Mouse (Mus musculus) kidney, embryonic 14.5 days (tissue): ENCODE measurements around the gene Dnmt1. TPM values are rescaled to one million over a fixed set of nuclear protein-coding genes. Genes with fewer than 3 reads are reported as not detected.
"Not testable (repeated sequence)": the region's sequence is repeated elsewhere in the genome, so short reads cannot be mapped to it uniquely, and the experiment has no call there.

Source experiments
- ATAC-seq: fragments of 200-750 bp; cut with Nextera tagmentation; 2 replicates; pipeline ENCODE4 v1.8.0; 2017; ENCODE audit warnings: moderate number of reproducible peaks, mild to moderate bottlenecking, moderate TSS enrichment, moderate library complexity; ENCODE audit not compliant: low FRiP score, low TSS enrichment
- H3K27ac ChIP-seq: fragments of 300-500 bp; sonication (generic); 2 replicates; pipeline ENCODE4 v1.5.1; 2014; ENCODE audit warnings: low read depth, mild to moderate bottlenecking, low read length, moderate library complexity, mixed read lengths
- H3K27me3 ChIP-seq: fragments of 300-500 bp; sonication (generic); 2 replicates; pipeline ENCODE4 v1.6.1; 2014; ENCODE audit warnings: mild to moderate bottlenecking, low read length; ENCODE audit not compliant: control insufficient read depth, insufficient read depth
- H3K36me3 ChIP-seq: fragments of 300-500 bp; sonication (generic); 2 replicates; pipeline ENCODE4 v1.6.1; 2014; ENCODE audit warnings: low read length, mixed read lengths; ENCODE audit not compliant: control insufficient read depth, insufficient read depth
- H3K4me1 ChIP-seq: fragments of 300-500 bp; sonication (generic); 2 replicates; pipeline ENCODE4 v1.6.1; 2014; ENCODE audit warnings: low read length, mixed read lengths; ENCODE audit not compliant: control insufficient read depth, insufficient read depth
- H3K4me2 ChIP-seq: fragments of 300-500 bp; sonication (generic); replicated peaks from 2 replicates; pipeline ENCODE4 v1.6.1; 2014; ENCODE audit warnings: low read depth, mild to moderate bottlenecking, low read length
- H3K4me3 ChIP-seq: fragments of 300-500 bp; sonication (generic); 2 replicates; pipeline ENCODE4 v1.5.1; 2014; ENCODE audit warnings: mild to moderate bottlenecking, low read length
- H3K9ac ChIP-seq: fragments of 300-500 bp; sonication (generic); 2 replicates; pipeline ENCODE4 v1.6.1; 2014; ENCODE audit warnings: low read depth, mild to moderate bottlenecking, low read length, moderate library complexity
- H3K9me3 ChIP-seq: fragments of 300-500 bp; sonication (generic); 2 replicates; pipeline ENCODE4 v1.6.1; 2016; ENCODE audit warnings: low read length; ENCODE audit not compliant: control insufficient read depth
- WGBS: fragments of 180-500 bp; shearing (Covaris S2); extraction: QIAGEN DNeasy Blood & Tissue Kit; methylation state at CpG from one replicate; pipeline ENCODE4 v1.1.7; 2014; 5-methylcytosine and 5-hydroxymethylcytosine counted together
- polyA plus RNA-seq: library from polyadenylated mRNA; unstranded; fragments of >200 nt; fragmentation: Nextera tagmentation; extraction: Ambion mirVana; gene quantifications from 2 replicates; pipeline ENCODE4 v1.2.1, GENCODE M21; 2014

The Dnmt1 gene
- 71.8 and 87.1 TPM in 2 replicates for polyA plus RNA-seq

DNA sequence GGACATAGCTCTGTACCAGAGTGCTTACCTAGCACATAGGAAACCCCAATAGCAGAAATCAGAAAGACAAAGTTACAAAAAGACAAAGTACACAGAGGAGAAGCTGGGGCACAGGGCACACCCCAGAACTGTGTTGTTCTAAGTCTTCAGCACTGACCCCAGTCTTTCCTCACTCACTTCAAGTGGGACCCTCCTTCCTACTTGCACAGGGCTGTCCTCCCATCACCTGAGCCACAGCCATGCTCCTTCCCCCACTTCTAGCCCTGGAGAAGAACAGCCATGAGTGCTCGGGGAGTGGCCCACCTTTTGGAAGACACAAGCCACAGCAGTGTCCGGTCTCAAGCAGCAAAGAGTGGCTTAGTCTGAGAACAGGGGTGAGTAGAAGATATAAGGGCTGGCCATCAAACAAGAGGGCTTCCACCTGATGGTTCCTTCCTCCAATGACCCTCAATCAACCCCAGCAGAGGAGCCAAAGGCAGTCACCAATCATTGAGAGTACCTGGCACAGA lies at the start of gene Dnmt1:
Gene Dnmt1 (minus strand): TSS at position 459 of the 509 bp plus-strand sequence.
- no peak within 1 kb of the TSS for H3K4me2 ChIP-seq

DNA sequence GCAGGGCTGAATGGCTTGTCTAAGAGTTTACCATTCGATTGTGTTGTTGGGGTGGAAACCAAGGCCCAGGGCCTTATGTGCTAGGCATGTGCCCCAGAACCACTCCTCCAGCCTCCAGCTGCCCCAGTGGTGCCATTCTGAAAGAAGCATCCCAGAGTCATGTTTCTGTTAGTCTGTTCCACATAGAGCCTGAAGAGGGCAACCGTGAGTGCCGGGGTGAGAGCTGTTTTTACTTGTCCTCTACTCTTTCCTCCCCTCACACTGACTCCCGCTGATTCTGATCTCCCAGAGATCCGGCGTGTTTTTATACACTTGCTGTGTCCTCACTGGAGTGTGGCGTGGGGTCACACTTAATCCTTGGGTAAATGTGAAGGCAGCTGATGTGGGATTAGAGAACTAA lies 48.3 kb upstream of the Dnmt1 start:
- no peaks in the 10 kb centered on the region for H3K4me1 ChIP-seq
- WGBS, result 81% methylated on average over 7 of the region's 7 CpGs
- H3K9me3 ChIP-seq, result no peaks in the 10 kb centered on the region
- H3K4me2 ChIP-seq, result no peak overlapping the region
- no peak for ATAC-seq
- no peak overlapping the region for H3K4me3 ChIP-seq
- no peak overlapping the region for H3K9ac ChIP-seq
- no peak overlapping the region for H3K27ac ChIP-seq
- H3K27me3 ChIP-seq, result no peaks in the 10 kb centered on the region
- H3K36me3 ChIP-seq, result peaks cover 37% of the 10 kb centered on the region

More for the DNA sequence above, at the start of gene Dnmt1:
- 90% methylated on average over 2 of the region's 2 CpGs for WGBS
- ATAC-seq, result no peak
- Histone ChIP-seq H3K4me3 (no peak within 1 kb of the TSS), H3K27me3 (no peaks in the 10 kb centered on the region), H3K9ac (no peak within 1 kb of the TSS), H3K4me1 (no peaks in the 10 kb centered on the region), H3K36me3 (no peaks in the 10 kb centered on the region; the same call in 1 of the 2 replicates), H3K27ac (no peak within 1 kb of the TSS), H3K9me3 (no peaks in the 10 kb centered on the region)

DNA sequence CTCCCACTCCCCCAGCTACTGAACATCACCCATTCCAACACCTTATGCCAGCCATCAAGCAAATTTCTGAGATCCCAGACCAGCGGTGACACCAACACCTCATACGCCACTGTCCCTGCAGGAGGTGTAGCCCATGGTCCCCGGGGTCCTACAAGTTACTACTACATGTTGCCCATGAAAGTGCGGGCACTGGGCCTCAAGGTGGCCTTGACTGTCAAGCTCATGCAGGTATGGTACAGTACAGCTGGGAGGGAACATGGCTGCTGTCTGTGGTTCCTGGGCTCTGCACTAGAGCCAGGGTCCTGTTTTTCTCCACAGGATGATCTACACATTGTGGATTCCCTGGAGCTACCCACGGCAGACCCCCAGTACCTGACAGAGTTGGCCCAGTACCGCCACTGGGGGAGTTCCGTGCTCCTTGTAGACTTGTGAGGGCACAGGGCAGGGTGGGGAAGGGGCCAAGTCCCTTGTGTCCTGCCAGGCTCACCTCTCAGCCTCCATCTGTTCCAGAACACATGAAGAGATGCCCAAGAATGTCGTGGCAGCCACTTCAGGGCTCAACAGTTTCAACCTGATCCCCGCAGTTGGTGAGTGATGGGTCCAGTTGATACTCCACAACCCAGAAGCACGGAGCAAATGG lies 47.7 kb upstream of the Dnmt1 start:
- no peak overlapping the region for H3K9ac ChIP-seq
- H3K9me3 ChIP-seq, result no peaks in the 10 kb centered on the region
- WGBS, result 92% methylated on average over 10 of the region's 10 CpGs
- no peak for ATAC-seq
- H3K36me3 ChIP-seq, result peaks cover 37% of the 10 kb centered on the region
- H3K4me1 ChIP-seq, result no peaks in the 10 kb centered on the region
- no peaks in the 10 kb centered on the region for H3K27me3 ChIP-seq
- H3K27ac ChIP-seq, result no peak overlapping the region
- no peak overlapping the region for H3K4me3 ChIP-seq
- no peak overlapping the region for H3K4me2 ChIP-seq

DNA sequence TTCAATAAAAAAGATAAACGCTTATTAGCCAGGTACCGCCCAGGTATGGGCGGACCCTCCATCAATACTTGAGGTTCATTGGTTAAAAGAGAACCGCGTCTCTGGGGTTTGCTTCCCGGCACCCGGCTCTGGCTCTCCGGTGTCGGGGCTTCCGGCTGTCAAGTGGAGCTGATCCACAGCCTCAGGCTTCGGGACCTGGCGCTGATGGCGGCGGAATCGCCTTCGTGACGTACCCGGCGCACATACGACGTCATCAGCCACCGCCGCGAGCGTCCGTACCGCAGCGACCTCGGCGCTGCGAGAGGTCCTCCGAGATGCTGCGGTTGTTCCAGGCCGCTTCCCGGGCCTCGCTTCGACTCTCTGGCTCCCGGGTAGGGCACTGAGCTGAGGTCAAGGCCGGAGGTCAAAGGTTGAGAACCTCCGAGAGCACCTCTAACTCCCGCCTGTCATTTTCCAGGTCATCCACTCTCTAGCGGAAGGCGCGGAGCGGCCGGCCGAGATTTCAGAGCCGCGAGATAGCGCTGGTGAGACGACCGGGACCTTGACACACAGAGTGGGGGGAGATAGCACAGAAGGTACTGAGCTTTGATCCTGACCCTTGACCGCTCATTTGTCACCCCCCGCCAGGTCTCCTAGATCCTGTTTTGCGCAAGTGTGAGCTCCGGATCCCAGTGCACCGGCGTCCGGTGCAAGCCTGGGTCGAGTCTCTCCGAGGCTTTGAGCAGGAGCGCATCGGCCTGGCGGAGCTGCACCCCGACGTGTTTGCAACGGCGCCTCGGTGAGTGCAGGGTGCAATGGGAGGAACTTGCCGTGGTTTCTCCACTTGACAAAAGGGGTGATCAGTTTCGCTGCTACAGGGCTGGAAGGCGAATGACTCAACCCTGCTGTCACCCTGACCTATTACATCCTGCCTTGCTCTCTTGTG lies 43.2 kb upstream of the Dnmt1 start, which contains the start of gene Mrpl4:
Gene Mrpl4 (plus strand): TSS at position 112 of the 925 bp plus-strand sequence.
- Histone ChIP-seq H3K27me3 (no peaks in the 10 kb centered on the region), H3K4me3 (peak within 1 kb of the TSS; percentile 86), H3K9ac (peak within 1 kb of the TSS; percentile 80), H3K9me3 (no peaks in the 10 kb centered on the region), H3K36me3 (peaks cover 26% of the 10 kb centered on the region), H3K4me2 (peak within 1 kb of the TSS; percentile 84), H3K4me1 (no peaks in the 10 kb centered on the region), H3K27ac (peak within 1 kb of the TSS; percentile 56; the same call in 1 of the 2 replicates)
- under 1% methylated on average over 72 of the region's 72 CpGs for WGBS
- ATAC-seq, result peak; percentile 86

DNA sequence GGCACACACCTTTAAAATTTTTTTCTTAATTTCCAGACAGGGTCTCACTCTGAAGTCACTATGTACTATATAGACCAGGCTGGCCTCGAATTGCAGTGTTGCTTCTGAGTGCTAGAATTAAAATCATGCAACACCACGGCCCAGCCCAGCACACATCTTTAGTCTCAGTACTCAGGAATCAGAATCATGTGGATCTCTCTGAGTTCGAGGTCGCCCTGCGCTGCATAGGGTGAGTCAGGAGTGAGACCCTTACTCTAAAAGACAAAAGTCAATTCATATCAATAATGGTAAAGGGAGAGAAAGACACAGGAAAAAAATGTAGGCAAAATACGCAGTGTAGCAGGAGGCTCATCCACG lies 42.6 kb upstream of the Dnmt1 start:
- peak overlapping the region; percentile 56; the same call in 1 of the 2 replicates for H3K27ac ChIP-seq
- H3K4me1 ChIP-seq, result no peaks in the 10 kb centered on the region
- H3K4me2 ChIP-seq, result peak overlapping the region; percentile 84
- ATAC-seq, result peak; percentile 24; the same call in 1 of the 2 replicates
- H3K4me3 ChIP-seq, result peak overlapping the region; percentile 86
- WGBS, result 12% methylated on average over 7 of the region's 7 CpGs
- H3K27me3 ChIP-seq, result no peaks in the 10 kb centered on the region
- no peaks in the 10 kb centered on the region for H3K9me3 ChIP-seq
- H3K36me3 ChIP-seq, result peaks cover 19% of the 10 kb centered on the region
- peak overlapping the region; percentile 80 for H3K9ac ChIP-seq

DNA sequence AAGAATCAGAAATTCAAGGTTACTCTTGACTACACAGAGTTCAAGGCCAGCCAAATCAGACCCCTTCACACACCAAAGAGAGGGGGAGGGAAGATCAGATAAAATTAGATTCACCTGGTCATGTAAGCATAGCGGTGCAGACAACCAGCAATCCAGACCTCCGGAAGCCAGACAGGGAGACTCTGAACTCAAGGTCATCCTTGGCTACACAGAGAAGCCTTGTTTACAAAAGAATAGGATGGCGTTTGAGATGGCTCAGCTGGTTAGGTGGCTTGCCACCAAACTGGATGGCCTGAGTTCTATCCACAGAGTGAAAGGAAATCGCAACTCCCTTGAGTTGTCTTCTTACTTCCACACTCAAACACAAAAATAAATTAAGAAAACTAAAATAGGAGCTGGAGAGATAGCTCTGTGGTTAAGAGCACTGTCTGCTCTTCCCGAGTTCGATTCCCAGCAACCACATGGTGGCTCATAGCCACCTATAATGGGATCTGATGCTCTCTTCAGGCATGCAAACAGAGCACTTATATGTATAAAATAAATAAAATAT lies 42.0 kb upstream of the Dnmt1 start:
- no peak overlapping the region; the same call in 1 of the 2 replicates for H3K4me2 ChIP-seq
- 53% methylated on average over 6 of the region's 6 CpGs for WGBS
- no peak for ATAC-seq

DNA sequence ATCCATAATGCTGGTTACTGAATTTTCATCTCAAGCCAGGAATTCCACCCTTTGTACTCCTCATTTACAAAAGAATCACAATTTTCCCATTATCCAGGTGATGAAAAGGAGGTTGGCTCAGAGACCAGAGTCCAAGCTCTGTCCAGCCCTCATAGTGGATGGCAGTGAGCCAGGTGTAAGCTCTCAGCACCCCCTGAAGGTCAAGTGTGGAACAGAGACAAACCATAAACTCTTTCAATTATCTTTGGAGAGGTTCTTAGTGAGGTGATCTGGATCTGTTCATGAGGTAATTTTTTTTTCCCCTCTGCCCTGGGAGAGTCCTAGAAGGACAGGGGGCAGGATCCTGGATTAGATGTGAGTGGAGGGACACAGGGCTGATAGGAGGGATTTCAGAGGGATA lies 41.1 kb upstream of the Dnmt1 start:
- Histone ChIP-seq H3K4me1 (no peaks in the 10 kb centered on the region), H3K27me3 (no peaks in the 10 kb centered on the region), H3K36me3 (peaks cover 8% of the 10 kb centered on the region; the same call in 1 of the 2 replicates), H3K4me3 (no peak overlapping the region), H3K4me2 (no peak overlapping the region), H3K9ac (no peak overlapping the region), H3K27ac (no peak overlapping the region), H3K9me3 (no peaks in the 10 kb centered on the region)
- no peak for ATAC-seq

More for the DNA sequence above, 42.0 kb upstream of the Dnmt1 start:
- Histone ChIP-seq H3K4me3 (no peak overlapping the region), H3K9ac (no peak overlapping the region), H3K4me1 (no peaks in the 10 kb centered on the region), H3K27ac (no peak overlapping the region), H3K27me3 (no peaks in the 10 kb centered on the region), H3K36me3 (peaks cover 16% of the 10 kb centered on the region; the same call in 1 of the 2 replicates), H3K9me3 (no peaks in the 10 kb centered on the region)

DNA sequence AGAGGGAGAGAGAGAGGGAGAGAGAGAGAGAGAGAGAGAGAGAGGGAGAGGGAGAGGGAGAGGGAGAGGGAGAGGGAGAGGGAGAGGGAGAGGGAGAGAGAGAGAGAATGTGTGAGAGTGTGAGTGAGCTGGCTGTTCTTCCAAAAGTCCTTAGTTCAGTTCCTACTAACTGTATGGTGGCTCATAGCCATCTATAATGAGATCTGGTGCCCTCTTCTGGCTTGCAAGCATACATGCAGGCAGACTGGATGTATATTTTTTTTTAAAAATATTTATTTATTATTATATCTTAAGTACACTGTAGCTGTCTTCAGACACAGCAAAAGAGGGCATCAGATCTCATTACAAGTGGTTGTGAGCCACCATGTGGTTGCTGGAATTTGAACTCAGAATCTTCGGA lies 38.6 kb upstream of the Dnmt1 start:
- not testable (repeated sequence) for H3K4me3 ChIP-seq, H3K4me1 ChIP-seq, H3K4me2 ChIP-seq, H3K9me3 ChIP-seq, H3K27me3 ChIP-seq, H3K27ac ChIP-seq, H3K9ac ChIP-seq, ATAC-seq, H3K36me3 ChIP-seq
- 71% methylated on average over 1 of the region's 1 CpGs for WGBS
